Mouse (Mus musculus) bone marrow, adult 2 months (tissue): ENCODE data around the gene Gnai3.

Experiments
- CTCF ChIP-seq: fragments of 200-500 bp; IDR thresholded peaks from 2 replicates; pipeline ENCODE4 v1.5.1; 2011; ENCODE audit warnings: low read length, control low read depth; ENCODE audit not compliant: control insufficient read depth, insufficient read depth
- POLR2A ChIP-seq: fragments of 200-500 bp; IDR thresholded peaks from 2 replicates; pipeline ENCODE4 v1.6.1; 2011; ENCODE audit warnings: low read depth, mild to moderate bottlenecking, control low read depth, low read length, borderline replicate concordance; ENCODE audit not compliant: control insufficient read depth

DNA sequence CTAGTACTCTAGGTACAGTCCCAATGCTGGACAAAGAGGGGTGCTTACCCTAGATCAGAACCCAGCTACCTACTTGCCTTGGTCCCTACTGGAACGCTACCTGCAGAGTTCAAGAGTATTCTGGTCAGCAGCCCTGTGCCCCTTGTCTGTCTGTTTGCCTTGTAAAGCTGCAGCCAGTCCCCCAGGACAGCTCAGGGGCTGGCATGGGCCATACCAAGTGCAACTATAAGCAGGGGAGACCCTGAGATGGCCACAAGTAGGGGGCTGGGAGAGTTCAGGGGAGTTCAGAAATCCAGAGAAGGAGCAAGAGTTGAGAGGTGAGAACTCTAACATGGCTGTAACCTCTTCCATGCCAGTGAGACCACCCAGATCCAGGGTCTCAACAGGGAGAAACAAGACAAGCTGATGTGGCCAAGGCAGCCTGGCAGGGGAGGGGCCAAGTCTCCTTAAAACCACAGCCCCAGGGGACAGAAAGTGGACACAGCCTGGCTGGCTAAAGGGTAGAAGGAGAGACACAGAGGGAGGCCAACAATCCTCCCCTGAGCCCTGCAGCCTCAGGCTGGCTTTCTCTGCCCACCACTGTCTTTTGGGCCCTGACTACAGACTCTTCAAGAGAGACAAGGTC is 63.6 kb downstream of the Gnai3 start:
- no peak for TF ChIP-seq POLR2A
- TF ChIP-seq CTCF, result no peak
